Mouse (Mus musculus): ENCODE measurements around the gene Lmx1b. TPM values are rescaled to one million over a fixed set of nuclear protein-coding genes. Genes with fewer than 3 reads are reported as not detected.

Lmx1b gene
- total RNA-seq, 2 experiments from 2014 or later: 0.17 to 0.21 TPM

DNA sequence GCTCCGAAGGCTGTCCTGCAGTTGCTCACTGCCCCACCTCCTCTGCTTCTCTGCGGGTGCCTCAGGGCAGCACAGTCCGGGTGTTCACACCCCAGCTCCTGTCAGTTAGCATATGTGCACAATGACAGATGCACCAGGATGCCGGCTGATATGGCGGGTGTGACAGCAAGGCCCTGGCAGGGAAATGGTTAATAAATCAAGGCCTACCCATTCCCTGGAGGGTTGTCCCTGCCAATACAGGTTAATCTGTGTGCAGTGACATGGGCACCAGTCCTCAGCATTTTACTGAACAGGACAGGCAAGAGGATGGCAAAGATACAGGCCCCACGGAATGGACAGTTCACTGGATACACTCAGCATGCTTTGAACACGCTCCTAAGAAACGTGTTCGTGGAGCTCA, 51.0 kb downstream of the Lmx1b start:
- intact Hi-C loops (cut with DNase I): no loop called here
- DNase-seq (ENCODE audit: low spot score): no peak

DNA sequence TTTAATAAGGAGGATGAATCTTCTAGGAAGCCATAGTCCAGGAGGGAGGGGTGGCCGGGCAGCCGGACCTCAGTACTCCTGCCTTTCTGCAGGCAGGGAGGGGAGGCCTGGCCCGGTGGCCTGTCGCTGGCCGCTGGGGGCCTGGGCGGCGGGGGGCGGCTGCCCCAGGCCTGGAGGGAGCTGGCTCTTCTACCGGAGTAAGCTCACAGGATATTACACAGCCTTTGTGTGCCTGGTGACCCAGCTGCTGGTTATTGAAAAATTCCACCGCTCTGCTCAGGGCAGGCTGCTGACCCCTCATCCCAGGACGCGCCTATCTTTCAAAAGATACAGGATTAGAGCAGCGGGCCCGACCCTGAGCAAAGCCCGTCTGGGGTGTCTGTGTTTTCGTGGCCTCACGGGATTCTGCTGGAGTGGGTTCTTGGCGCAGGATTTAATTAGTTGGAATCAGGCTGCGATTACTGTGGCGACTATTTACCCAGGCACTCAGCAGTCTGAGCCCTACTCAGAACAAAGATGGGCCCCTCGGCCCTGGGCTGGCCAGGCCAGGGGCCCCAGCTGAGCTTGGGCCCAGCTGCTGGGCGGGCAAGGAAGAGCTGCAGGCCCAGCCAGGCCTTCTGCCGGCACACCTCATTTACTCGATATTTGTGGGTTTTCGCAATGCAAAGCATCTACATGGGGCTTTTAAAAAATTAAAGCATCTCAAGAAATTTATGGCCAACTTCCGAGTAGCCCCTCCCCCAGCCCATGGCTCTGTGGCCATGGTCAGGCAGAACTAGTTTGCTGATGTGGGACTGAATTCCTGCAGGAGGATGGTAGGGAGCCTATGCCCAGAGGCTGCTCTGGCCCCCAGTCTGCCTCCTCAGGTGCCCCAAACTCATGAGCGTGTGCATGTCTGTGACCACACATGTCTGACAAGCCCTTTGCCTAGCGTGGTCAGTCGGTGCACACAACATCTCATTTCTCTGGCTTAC, 55.1 kb downstream of the Lmx1b start:
- intact Hi-C loops (cut with DNase I): no loop called here
- no peak for DNase-seq (ENCODE audit: low spot score)

DNA sequence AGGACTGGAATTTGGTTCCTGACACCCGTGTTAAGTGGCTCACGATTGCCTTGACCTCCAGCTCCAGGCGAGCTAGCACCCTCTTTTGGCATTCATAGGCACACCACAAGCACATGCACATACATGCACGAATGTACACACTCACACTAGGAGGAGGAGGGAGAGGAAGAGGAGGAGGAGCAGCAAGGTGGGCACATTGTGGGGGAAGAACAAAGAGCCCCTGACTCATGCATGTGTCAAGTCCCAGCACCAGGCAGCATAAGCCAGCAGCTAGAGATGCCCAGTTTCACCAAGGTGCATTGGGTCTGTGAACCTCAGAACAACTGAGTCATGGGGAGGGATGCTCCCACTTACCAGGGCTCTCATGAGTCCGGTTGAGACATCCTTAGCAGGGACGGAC, 56.5 kb downstream of the Lmx1b start:
- no peak for DNase-seq (ENCODE audit: low spot score)
- intact Hi-C loops (cut with DNase I): no loop called here

DNA sequence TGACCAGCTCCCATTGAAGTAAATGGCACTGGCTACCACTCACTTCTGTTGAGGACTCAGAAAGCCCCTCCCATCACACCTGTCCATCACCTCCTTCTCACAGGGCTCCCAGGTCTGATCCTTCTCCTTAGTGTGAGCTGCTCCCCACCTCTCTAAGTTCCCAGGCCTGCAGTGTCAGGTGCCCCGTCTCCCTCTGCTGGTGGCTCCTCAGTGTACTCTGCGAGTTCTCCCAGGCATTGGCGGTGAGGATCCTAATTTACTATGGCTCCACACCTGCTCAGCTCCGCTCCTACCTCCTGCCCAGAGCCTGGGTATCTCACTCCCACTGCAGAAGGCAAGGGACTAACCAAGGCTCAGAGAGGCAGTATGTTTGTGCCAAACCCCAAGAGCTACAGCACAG, 57.0 kb downstream of the Lmx1b start:
- intact Hi-C loops (cut with DNase I): no loop called here
- no peak for DNase-seq (ENCODE audit: low spot score)

DNA sequence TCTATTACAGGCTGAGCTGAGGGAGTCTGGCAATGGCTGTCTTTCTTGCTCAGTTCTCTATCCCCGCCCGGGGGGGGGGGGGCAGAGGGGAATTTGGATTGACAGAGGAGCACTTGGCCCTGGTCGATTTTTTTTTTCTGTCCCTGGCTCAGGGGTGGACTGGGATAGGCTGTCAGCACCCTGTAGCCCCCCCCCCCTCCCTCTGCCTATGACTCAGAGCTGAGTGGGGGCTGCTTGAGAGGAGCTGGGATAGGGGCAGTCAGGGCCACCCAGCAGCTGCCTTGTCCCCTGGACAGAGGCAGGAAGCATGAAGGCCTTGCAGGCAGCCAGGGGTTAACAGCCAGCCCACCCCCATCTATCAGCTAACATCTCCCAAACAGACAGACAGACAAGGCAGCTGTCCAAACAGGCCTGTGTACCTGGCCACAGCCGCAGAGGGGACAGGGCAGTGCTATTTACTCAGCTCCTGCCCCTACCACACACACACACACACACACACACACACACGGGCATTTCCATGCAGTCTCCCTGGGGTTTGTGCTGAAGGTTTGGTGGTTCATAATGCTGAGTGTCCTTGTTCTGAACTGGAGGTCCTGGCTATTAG, 57.8 kb downstream of the Lmx1b start:
- no peak for DNase-seq (ENCODE audit: low spot score)
- intact Hi-C loops (cut with DNase I): no loop called here

DNA sequence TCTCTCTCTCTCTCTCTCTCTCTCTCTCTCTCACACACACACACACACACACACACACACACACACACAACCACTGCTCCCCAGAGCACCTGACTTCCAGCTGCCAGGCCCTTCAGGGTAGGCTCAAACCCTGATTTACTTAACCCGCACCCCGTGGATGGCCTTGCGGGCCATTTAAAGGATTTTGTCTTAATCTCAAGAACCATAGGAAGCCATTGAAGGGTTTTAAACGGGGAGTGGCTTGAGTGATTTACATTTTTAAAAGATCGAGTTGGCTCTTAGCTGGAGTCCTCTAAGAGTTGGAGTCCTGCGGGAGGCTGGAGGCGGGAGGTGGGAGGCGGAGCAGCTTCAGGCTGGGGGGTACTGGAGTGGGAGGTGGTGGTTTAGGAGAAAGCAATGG, 58.4 kb downstream of the Lmx1b start:
- DNase-seq (ENCODE audit: low spot score): no peak
- intact Hi-C loops (cut with DNase I): no loop called here

DNA sequence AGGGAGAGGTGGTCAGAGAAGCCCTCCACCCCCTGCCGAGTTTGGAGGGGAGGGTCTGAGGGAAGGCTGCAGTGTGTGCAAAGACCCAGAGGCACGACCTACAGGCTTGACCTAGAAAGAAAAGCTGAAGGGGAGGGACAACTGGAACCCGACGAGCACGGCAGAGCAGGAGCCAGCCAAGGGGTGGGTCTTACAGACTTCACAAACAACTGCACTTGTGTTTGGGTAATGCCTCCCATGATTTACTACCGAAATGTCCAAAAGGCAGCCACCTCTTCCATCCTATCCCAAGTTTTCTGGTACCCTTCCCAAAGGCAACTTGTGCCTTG, 58.9 kb downstream of the Lmx1b start:
- intact Hi-C loops (cut with DNase I): no loop called here
- DNase-seq (ENCODE audit: low spot score): no peak

DNA sequence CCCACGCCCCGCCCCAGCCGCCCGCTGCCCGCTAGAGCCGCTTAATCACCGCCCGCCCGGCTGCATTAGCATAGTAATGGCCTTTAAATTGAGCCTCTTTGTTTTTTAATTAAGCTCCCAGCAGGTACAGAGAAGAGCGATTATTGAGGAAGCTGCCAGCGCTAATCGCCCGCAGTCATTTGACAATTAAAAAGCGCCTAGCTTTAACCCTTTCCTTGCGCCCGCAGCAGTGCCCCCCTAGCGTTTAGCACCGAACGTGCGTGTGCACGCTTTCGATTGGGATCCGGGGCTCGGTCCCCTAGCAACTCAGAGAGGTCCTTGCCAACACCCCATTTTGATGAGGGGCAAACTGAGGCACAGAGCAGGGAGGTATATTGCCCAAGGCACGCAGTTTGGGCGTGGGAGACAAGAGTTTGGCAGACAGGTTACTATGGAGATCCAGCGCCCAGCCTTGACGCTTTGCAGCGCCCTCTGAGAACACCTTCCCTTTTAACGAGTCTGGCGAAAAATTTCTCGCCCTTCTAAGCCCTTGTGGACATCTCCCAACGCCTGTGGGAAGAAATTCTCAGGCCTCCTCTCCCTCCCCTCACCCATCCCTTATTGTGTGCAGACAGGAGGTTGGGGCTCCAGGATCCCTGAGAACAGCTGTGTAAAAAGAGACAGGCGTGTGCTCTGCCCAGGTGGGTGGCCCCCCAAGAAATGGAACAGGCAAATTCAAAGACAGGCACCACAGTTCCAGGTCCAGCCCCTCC, 59.4 kb downstream of the Lmx1b start:
- DNase-seq (ENCODE audit: low spot score): no peak
- intact Hi-C loops (cut with DNase I): no loop called here

DNA sequence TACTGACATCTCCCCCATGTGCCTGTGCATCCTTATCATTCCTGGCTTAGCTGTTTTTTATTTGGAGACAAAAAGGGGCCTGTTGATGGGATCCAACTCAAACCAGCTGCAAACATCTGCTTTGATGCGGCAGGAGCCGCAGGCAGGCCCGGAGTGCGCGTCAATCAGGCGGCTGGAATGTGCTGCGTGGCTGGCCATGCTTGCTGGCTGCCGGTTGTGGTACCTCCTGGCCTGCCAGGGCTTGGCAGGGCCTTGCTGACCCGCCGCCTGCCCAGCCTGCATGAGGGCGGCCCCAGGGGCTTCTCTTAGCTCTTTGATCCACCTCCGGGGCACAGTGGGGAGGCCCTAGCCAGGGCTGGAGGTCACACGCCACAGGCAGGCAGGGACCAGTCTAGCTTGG, 64.9 kb downstream of the Lmx1b start:
- intact Hi-C loops (cut with DNase I): no loop called here
- no peak for DNase-seq (ENCODE audit: low spot score)

DNA sequence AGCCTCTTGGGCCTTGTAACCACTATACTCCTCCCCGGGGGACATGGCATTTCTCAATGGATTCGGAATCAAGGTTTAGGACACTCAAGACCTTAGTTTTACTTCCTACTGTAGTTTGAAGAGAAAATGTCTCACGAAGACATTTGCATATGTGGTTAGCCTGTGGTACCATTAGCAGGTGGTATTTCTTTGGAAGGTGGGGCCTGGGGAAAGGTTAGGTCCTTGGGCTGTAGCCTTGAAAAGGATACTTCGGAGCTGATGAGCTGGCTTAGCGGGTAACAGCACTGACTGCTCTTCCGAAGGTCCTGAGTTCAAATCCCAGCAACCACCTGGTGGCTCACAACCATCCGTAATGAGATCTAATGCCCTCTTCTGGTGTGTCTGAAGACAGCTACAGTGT, 67.2 kb downstream of the Lmx1b start:
- no peak for DNase-seq (ENCODE audit: low spot score)
- intact Hi-C loops (cut with DNase I): no loop called here

DNA sequence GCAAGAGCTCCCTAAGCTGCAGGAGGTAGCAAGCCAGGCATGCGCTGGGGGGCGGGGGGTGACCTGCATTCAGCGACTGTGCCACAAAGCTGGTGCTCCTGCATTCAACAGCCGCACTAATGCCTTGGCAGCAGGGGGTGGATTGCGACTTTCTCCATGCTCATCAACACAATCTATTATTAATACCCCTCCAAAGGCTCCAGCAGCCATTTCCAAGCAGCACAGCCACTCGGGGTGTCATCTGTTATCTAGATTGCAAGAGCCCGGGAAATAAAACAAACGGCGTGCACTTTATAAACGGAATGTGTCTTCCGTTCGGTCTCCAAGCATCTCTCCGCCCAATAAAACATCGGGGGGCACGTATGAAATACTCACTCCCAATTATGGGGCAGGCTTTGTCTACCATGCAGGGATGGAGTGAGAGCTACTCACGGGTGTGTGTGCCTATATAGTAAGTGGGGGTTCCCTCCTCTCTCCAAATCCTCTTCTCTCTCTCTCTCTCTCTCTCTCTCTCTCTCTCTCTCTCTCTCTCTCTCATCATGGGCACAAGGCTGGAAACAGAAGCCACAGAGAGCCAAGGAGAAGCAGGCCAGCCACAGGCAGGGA, 69.0 kb downstream of the Lmx1b start:
- intact Hi-C loops (cut with DNase I): no loop called here
- DNase-seq (ENCODE audit: low spot score): no peak

DNA sequence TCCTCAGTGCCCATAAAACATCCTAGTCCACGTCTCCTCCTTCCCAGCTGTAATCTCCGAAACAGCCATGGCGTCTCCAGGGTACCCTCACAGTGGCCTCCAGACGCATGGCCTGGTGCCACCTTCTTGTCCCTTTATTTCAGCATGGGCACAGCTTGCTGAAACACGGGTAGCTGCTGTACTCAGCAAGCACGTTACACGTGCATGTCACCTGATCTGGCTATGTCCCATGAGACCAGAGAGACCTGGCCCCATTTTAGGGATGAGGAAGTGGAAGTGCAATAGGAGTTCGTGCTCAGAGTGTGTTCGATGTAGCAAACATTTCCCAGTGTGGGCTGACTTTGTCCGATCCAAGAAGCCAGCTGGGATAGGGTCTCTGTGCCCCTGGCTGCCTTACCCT, 70.6 kb downstream of the Lmx1b start:
- no peak for DNase-seq (ENCODE audit: low spot score)

DNA sequence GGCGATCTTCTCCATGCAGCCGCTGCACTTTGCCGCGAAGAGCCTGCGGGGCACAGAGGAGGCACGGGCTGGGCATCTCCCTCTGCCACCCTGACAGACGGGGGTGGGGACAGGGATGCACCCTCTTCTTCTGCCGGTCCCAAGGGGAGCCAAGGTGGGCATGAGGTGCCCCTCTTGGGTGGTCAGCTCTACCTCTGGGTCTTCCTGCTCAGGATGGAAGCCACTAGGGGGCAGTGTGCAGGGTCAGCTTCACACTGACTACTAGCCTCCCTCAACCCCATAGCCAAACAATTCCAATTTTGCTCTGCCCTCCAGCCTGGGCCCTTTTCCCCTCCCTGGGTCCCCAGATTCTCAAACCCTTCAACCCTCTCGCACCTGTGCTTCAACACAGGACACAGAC, 71.1 kb downstream of the Lmx1b start:
- intact Hi-C loops (cut with DNase I): loop anchor here (5.0 kb wide), 1 partner anchor 73 kb away; the partner anchor contains the start of gene Lmx1b
- DNase-seq (ENCODE audit: low spot score): no peak

More for the DNA sequence above, 70.6 kb downstream of the Lmx1b start:
- intact Hi-C loops (cut with DNase I): loop anchor here (5.0 kb wide), 1 partner anchor 73 kb away; the partner anchor contains the start of gene Lmx1b

DNA sequence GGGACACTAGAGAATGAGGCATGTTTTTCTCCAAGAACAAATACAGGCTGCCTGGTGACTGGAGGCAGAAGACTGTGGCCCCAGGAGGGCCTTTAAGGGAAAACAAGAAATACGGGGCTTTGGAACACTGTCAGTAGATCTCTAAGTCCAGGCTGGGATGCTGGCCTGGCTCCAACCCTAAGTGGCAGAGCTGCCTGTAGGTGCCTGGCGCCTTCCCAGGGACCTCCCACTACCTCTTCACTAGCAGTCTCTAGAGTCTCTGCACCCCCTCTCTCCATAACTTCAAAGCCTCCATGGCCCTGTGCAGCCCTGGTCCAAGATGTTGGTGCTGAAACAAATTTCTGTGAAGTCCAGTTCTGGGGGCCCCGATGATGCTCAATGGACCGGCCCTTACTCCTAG, 74.4 kb downstream of the Lmx1b start:
- intact Hi-C loops (cut with DNase I): loop anchor here (5.0 kb wide), 1 partner anchor 76 kb away; the partner anchor contains the start of gene Lmx1b
- no peak for DNase-seq (ENCODE audit: low spot score)

DNA sequence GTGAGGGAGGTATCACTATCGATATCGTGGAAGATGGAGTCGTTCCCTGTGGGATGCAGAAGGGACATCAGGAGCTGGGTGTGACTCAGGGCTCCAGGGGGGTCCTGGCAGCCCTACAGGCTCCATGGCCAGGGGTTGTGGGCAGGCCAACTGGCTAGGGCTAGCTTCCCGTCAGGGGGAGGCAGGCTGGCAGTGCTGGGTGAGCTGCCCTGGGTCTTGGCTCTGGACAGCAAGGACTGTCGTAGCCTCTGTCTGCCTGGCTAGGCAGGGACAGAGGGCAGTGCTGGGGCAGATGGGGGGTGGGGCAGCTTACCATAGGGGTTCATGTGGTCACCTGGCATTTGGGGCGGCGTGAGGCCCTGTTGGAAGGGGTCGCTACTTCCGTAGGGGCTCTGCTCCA, 75.6 kb downstream of the Lmx1b start:
- DNase-seq (ENCODE audit: low spot score): no peak
- intact Hi-C loops (cut with DNase I): loop anchor here (5.0 kb wide), 1 partner anchor 78 kb away; the partner anchor contains the start of gene Lmx1b

DNA sequence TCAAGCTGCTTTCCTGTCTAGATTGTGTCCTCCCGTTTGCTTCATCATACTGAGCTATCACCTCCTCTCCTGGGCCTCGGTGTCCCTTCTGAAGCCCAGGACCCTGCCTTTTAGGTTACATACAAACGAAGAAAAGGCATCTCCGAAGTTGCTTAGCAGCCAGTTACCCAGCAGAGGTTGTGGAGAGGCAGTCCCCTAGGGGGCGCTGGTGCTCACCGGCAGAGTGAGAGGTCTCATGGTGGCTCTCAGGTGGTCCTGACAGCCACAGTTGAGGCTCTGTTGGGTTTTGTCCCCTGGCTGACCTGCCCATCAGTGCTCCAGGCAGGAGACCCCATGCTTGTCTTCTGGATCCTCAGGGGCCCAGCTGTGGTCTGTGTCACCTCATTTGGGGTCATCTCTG, 80.6 kb downstream of the Lmx1b start:
- no peak for DNase-seq (ENCODE audit: low spot score)
- intact Hi-C loops (cut with DNase I): no loop called here

DNA sequence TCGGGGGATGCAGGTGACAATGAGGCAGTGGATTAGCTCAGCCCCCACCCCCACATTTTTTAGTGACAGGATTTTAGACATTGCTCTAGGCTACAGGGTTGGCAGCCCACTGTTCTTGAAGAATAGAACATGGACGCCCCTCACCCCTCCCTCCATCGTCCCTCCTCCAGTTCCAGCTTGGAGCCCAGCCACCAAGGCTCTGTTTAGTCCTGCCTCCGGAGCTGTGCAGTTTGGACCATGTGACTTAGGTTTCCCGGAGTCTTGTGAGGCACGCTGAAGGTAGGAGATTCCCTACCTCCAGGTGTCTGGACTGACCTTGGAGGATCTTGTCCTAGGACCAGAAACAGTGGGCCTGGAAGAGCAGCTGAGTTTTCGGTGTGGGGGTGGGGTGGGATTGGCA, 81.0 kb downstream of the Lmx1b start:
- intact Hi-C loops (cut with DNase I): no loop called here
- no peak for DNase-seq (ENCODE audit: low spot score)

DNA sequence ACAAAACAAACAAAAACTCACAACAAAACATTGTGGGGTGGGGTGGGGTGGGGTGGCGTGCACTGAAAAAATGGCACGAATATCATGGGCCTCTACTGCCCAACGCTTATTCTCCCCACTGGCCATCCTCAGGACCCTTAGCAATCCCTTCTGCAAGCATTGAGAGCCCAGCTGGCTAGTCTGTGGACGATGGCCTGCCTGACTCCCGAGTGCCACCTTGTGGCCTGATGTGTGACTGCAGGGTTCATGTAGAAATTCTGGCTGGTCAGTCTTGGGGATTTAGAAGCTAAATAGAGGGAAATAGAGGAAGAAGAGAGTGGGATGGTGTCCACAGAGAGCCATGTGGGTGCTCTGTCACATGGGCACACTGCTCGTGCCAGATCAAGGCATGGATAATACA, 82.1 kb downstream of the Lmx1b start:
- intact Hi-C loops (cut with DNase I): loop anchor here (1.0 kb wide), 1 partner anchor 71 kb away; no protein-coding TSS in a partner anchor

DNA sequence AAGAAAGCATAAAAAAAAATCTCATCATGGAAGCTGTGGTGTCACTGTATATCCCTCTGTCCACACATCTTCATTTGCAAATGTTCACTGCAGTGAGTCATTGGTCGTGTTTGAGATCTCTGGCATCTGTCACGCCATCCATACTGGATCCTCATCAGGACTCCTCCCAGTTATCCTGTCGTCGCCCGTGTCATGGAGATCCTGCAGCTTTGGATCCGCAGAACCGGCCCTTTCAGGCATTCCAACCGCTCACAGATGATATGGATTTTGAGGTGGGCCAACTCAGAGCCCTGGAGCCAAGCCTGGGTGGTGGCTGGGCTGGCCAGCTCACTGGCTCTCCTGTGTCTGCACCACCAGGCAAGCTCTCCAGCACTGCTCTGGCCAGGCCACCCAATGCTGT, 84.7 kb downstream of the Lmx1b start:
- no peak for DNase-seq (ENCODE audit: low spot score)

More for the DNA sequence above, 82.1 kb downstream of the Lmx1b start:
- no peak for DNase-seq (ENCODE audit: low spot score)

DNA sequence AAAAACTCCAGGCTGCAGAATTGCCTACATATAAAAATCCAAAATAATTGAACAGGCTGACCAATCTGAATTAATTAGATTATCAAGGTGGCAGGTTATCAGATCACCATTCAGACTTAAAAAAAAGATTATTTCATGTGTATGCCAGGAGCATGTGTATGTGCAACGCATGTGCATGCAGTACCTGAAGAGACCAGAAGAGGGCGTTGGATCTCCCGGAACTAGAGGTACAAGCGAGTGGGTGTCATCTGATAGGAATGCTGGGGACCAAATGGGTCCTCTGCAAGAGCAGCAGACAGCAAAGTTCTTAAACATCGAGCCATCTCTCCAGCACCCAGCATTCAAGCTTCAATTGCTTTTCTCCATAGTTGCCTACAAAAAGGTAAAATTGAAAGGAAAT, 87.6 kb downstream of the Lmx1b start:
- intact Hi-C loops (cut with DNase I): no loop called here
- DNase-seq (ENCODE audit: low spot score): no peak

More for the DNA sequence above, 84.7 kb downstream of the Lmx1b start:
- intact Hi-C loops (cut with DNase I): no loop called here

Data from heart, postnatal 25 days (tissue).